Mouse (Mus musculus): ENCODE results near the gene Qser1. TPM values are rescaled to one million over a fixed set of nuclear protein-coding genes. Genes with fewer than 3 reads are reported as not detected.

The Qser1 gene
- polyA plus RNA-seq, 1 experiment from 2014 or later, result 11.0 TPM

GRCm38 (mm10) chr2:104815561-104816370 lies 794 bp downstream of the Qser1 start:
- H3K36me3 ChIP-seq, result no peaks in the 10 kb centered on the region
- peak; percentile 48 for ATAC-seq (ENCODE audit: low FRiP score, low read depth)
- H3K27me3 ChIP-seq, result no peaks in the 10 kb centered on the region
- peak overlapping the region; percentile 99 for H3K9ac ChIP-seq (replicated peaks)
- H3K9me3 ChIP-seq, result no peaks in the 10 kb centered on the region
- H3K4me2 ChIP-seq (replicated peaks), result peak overlapping the region; percentile 64
- under 1% methylated on average over 33 of the region's 33 CpGs for WGBS
- peak overlapping the region; percentile 99 for H3K27ac ChIP-seq (replicated peaks)
- peak overlapping the region; percentile 95 for H3K4me3 ChIP-seq
- H3K4me1 ChIP-seq, result peaks cover 31% of the 10 kb centered on the region

- WGBS, result 52% methylated on average over 5 of the region's 5 CpGs
- H3K9ac ChIP-seq (replicated peaks), result no peak overlapping the region
- no peaks in the 10 kb centered on the region for H3K27me3 ChIP-seq
- peaks cover 31% of the 10 kb centered on the region for H3K4me1 ChIP-seq
- peak overlapping the region; percentile 64 for H3K4me2 ChIP-seq (replicated peaks)
- H3K27ac ChIP-seq (replicated peaks), result 0 out of 2 replicates have a peak overlapping the region, but pooled peaks have one; percentile 7
- peak overlapping the region; percentile 19; the same call in 1 of the 2 replicates for H3K4me3 ChIP-seq
- H3K36me3 ChIP-seq, result 0 out of 2 replicates have a peak, but pooled peaks cover 6% of the 10 kb centered on the region
- ATAC-seq (ENCODE audit: low FRiP score, low read depth), result no peak
- H3K9me3 ChIP-seq, result no peaks in the 10 kb centered on the region
Measured at GRCm38 (mm10) chr2:104814181-104814951, 2.2 kb downstream of the Qser1 start.

GRCm38 (mm10) chr2:104805435-104805834 lies 11.1 kb downstream of the Qser1 start:
- ATAC-seq (ENCODE audit: low FRiP score, low read depth), result no peak
- Histone ChIP-seq H3K27ac (replicated peaks) (no peak overlapping the region), H3K4me2 (replicated peaks) (no peak overlapping the region), H3K4me1 (no peaks in the 10 kb centered on the region), H3K27me3 (no peaks in the 10 kb centered on the region), H3K4me3 (no peak overlapping the region), H3K9me3 (no peaks in the 10 kb centered on the region), H3K9ac (replicated peaks) (no peak overlapping the region), H3K36me3 (peaks cover 12% of the 10 kb centered on the region)
- 93% methylated on average over 1 of the region's 1 CpGs for WGBS

GRCm38 (mm10) chr2:104774763-104775162 lies 41.8 kb downstream of the Qser1 start:
- WGBS, result 83% methylated on average over 1 of the region's 1 CpGs

GRCm38 (mm10) chr2:104768697-104769096 lies 47.9 kb downstream of the Qser1 start:
- H3K4me3 ChIP-seq, result no peak overlapping the region
- no peaks in the 10 kb centered on the region for H3K9me3 ChIP-seq
- no peak overlapping the region for H3K4me2 ChIP-seq (replicated peaks)
- H3K4me1 ChIP-seq, result no peaks in the 10 kb centered on the region
- H3K36me3 ChIP-seq, result peaks cover 58% of the 10 kb centered on the region
- H3K27me3 ChIP-seq, result no peaks in the 10 kb centered on the region
- no peak overlapping the region for H3K27ac ChIP-seq (replicated peaks)
- no peak overlapping the region for H3K9ac ChIP-seq (replicated peaks)
- ATAC-seq (ENCODE audit: low FRiP score, low read depth), result no peak
- 96% methylated on average over 1 of the region's 1 CpGs for WGBS

More at GRCm38 (mm10) chr2:104774763-104775162, 41.8 kb downstream of the Qser1 start:
- no peak overlapping the region for H3K4me2 ChIP-seq (replicated peaks)
- no peak overlapping the region for H3K27ac ChIP-seq (replicated peaks)
- no peak overlapping the region for H3K9ac ChIP-seq (replicated peaks)
- H3K36me3 ChIP-seq, result peaks cover 55% of the 10 kb centered on the region
- no peaks in the 10 kb centered on the region for H3K27me3 ChIP-seq
- H3K4me1 ChIP-seq, result no peaks in the 10 kb centered on the region
- H3K4me3 ChIP-seq, result no peak overlapping the region
- no peaks in the 10 kb centered on the region for H3K9me3 ChIP-seq
- no peak for ATAC-seq (ENCODE audit: low FRiP score, low read depth)

- ATAC-seq (ENCODE audit: low FRiP score, low read depth), result no peak
- Histone ChIP-seq H3K4me3 (no peak overlapping the region), H3K9me3 (no peaks in the 10 kb centered on the region), H3K4me2 (replicated peaks) (no peak overlapping the region), H3K9ac (replicated peaks) (no peak overlapping the region), H3K27ac (replicated peaks) (no peak overlapping the region), H3K27me3 (no peaks in the 10 kb centered on the region), H3K36me3 (peaks cover 50% of the 10 kb centered on the region), H3K4me1 (no peaks in the 10 kb centered on the region)
- WGBS, result 97% methylated on average over 4 of the region's 4 CpGs
Measured at GRCm38 (mm10) chr2:104764018-104764417, 52.5 kb downstream of the Qser1 start.

- 88% methylated on average over 8 of the region's 8 CpGs for WGBS
- Histone ChIP-seq H3K9ac (replicated peaks) (no peak overlapping the region), H3K36me3 (peaks cover 45% of the 10 kb centered on the region), H3K9me3 (no peaks in the 10 kb centered on the region), H3K4me3 (no peak overlapping the region), H3K27ac (replicated peaks) (no peak overlapping the region), H3K27me3 (no peaks in the 10 kb centered on the region), H3K4me1 (peaks cover under 1% of the 10 kb centered on the region; the same call in 1 of the 2 replicates), H3K4me2 (replicated peaks) (no peak overlapping the region)
- ATAC-seq (ENCODE audit: low FRiP score, low read depth), result no peak
Measured at GRCm38 (mm10) chr2:104763134-104763703, 53.3 kb downstream of the Qser1 start.

GRCm38 (mm10) chr2:104750611-104751010 lies 65.9 kb downstream of the Qser1 start:
- H3K36me3 ChIP-seq, result 0 out of 2 replicates have a peak, but pooled peaks cover 7% of the 10 kb centered on the region
- H3K4me1 ChIP-seq, result no peaks in the 10 kb centered on the region
- H3K9me3 ChIP-seq, result no peaks in the 10 kb centered on the region
- H3K27ac ChIP-seq (replicated peaks), result no peak overlapping the region
- H3K4me2 ChIP-seq (replicated peaks), result no peak overlapping the region
- 60% methylated on average over 3 of the region's 3 CpGs for WGBS
- no peak overlapping the region for H3K9ac ChIP-seq (replicated peaks)
- no peak overlapping the region for H3K4me3 ChIP-seq
- no peak for ATAC-seq (ENCODE audit: low FRiP score, low read depth)
- no peaks in the 10 kb centered on the region for H3K27me3 ChIP-seq

- no peak overlapping the region for H3K4me2 ChIP-seq (replicated peaks)
- H3K27me3 ChIP-seq, result peaks cover 3% of the 10 kb centered on the region
- H3K4me3 ChIP-seq, result no peak overlapping the region
- 0 out of 2 replicates have a peak, but pooled peaks cover 6% of the 10 kb centered on the region for H3K36me3 ChIP-seq
- H3K9ac ChIP-seq (replicated peaks), result no peak overlapping the region
- no peak for ATAC-seq (ENCODE audit: low FRiP score, low read depth)
- no peaks in the 10 kb centered on the region for H3K4me1 ChIP-seq
- no peak overlapping the region for H3K27ac ChIP-seq (replicated peaks)
- H3K9me3 ChIP-seq, result no peaks in the 10 kb centered on the region
- WGBS, result 87% methylated on average over 5 of the region's 5 CpGs
Measured at GRCm38 (mm10) chr2:104748652-104749183, 67.8 kb downstream of the Qser1 start.

- Histone ChIP-seq H3K9ac (replicated peaks) (no peak overlapping the region), H3K4me3 (no peak overlapping the region), H3K27ac (replicated peaks) (no peak overlapping the region), H3K4me2 (replicated peaks) (no peak overlapping the region), H3K36me3 (no peaks in the 10 kb centered on the region), H3K27me3 (peaks cover 27% of the 10 kb centered on the region), H3K4me1 (peaks cover 16% of the 10 kb centered on the region; the same call in 1 of the 2 replicates), H3K9me3 (no peaks in the 10 kb centered on the region)
- no peak for ATAC-seq (ENCODE audit: low FRiP score, low read depth)
- 56% methylated on average over 8 of the region's 8 CpGs for whole genome bisulfite sequencing
Measured at GRCm38 (mm10) chr2:104746251-104746650, 70.3 kb downstream of the Qser1 start.

GRCm38 (mm10) chr2:104743971-104744370 lies 72.6 kb downstream of the Qser1 start:
- peaks cover 23% of the 10 kb centered on the region; the same call in 1 of the 2 replicates for H3K4me1 ChIP-seq
- H3K9me3 ChIP-seq, result no peaks in the 10 kb centered on the region
- H3K36me3 ChIP-seq, result no peaks in the 10 kb centered on the region
- ATAC-seq (ENCODE audit: low FRiP score, low read depth), result no peak
- H3K27me3 ChIP-seq, result peaks cover 43% of the 10 kb centered on the region
- 47% methylated on average over 5 of the region's 5 CpGs for WGBS
- H3K4me3 ChIP-seq, result no peak overlapping the region
- no peak overlapping the region for H3K27ac ChIP-seq (replicated peaks)
- H3K4me2 ChIP-seq (replicated peaks), result no peak overlapping the region
- H3K9ac ChIP-seq (replicated peaks), result no peak overlapping the region

Measured in midbrain, embryonic 12.5 days (tissue).